Mouse (Mus musculus) induced T-regulatory cell, adult 2 months (primary cell): Measurements from ENCODE around the gene Mcrs1.
"Not testable (repeated sequence)": the region's sequence is repeated elsewhere in the genome, so short reads cannot be mapped to it uniquely, and the experiment has no call there.

Experiments
- DNase-seq: peaks from one replicate; pipeline ENCODE4 v3.0.0-alpha.2; 2012; ENCODE audit warnings: low read depth

Mcrs1 gene

GRCm38 (mm10) chr15:99251626-99252380, at the start of gene Mcrs1:
Gene Mcrs1 (minus strand): TSS chr15:99251961.
- DNase-seq, result peak; percentile 100

GRCm38 (mm10) chr15:99296213-99296612, 44.5 kb upstream of the Mcrs1 start:
- peak; percentile 44 for DNase-seq

- DNase-seq, result no peak
Measured at GRCm38 (mm10) chr15:99295484-99295981, 43.8 kb upstream of the Mcrs1 start, which contains the start of gene Fam186b. Gene Fam186b (minus strand): TSS chr15:99295888.

GRCm38 (mm10) chr15:99294813-99295374, 43.1 kb upstream of the Mcrs1 start, which contains the start of gene Prpf40b:
Gene Prpf40b (plus strand): TSS chr15:99295087.
- DNase-seq, result peak; percentile 88

- DNase-seq, result peak; percentile 64
Measured at GRCm38 (mm10) chr15:99294287-99294686, 42.5 kb upstream of the Mcrs1 start.

GRCm38 (mm10) chr15:99290586-99290985, 38.8 kb upstream of the Mcrs1 start:
- DNase-seq, result no peak

- DNase-seq, result no peak
Measured at GRCm38 (mm10) chr15:99285189-99285535, 33.4 kb upstream of the Mcrs1 start.

GRCm38 (mm10) chr15:99284527-99285188, 32.9 kb upstream of the Mcrs1 start:
- DNase-seq, result peak; percentile 63

GRCm38 (mm10) chr15:99283456-99283855, 31.7 kb upstream of the Mcrs1 start:
- DNase-seq, result peak; percentile 53

GRCm38 (mm10) chr15:99278271-99278670, 26.5 kb upstream of the Mcrs1 start:
- no peak for DNase-seq

GRCm38 (mm10) chr15:99276095-99276494, 24.3 kb upstream of the Mcrs1 start:
- peak; percentile 34 for DNase-seq

- peak; percentile 89 for DNase-seq
Measured at GRCm38 (mm10) chr15:99265679-99266078, 13.9 kb upstream of the Mcrs1 start.

GRCm38 (mm10) chr15:99264363-99264762, 12.6 kb upstream of the Mcrs1 start:
- DNase-seq, result no peak

- no peak for DNase-seq
Measured at GRCm38 (mm10) chr15:99262702-99263101, 10.9 kb upstream of the Mcrs1 start.

GRCm38 (mm10) chr15:99259730-99260252, 8.0 kb upstream of the Mcrs1 start:
- DNase-seq, result peak; percentile 77

GRCm38 (mm10) chr15:99259167-99259729, 7.5 kb upstream of the Mcrs1 start:
- DNase-seq, result no peak

- no peak for DNase-seq
Measured at GRCm38 (mm10) chr15:99255241-99255749, 3.5 kb upstream of the Mcrs1 start.

- no peak for DNase-seq
Measured at GRCm38 (mm10) chr15:99254477-99255005, 2.8 kb upstream of the Mcrs1 start.

- DNase-seq, result no peak
Measured at GRCm38 (mm10) chr15:99253772-99254171, 2.0 kb upstream of the Mcrs1 start.

GRCm38 (mm10) chr15:99253175-99253479, 1.4 kb upstream of the Mcrs1 start:
- DNase-seq, result not testable (repeated sequence)

- peak; percentile 58 for DNase-seq
Measured at GRCm38 (mm10) chr15:99252381-99253174, 817 bp upstream of the Mcrs1 start.
